Mouse (Mus musculus) MEL (cell line): ENCODE results near the gene Wsb2. TPM values are rescaled to one million over a fixed set of nuclear protein-coding genes. Genes with fewer than 3 reads are reported as not detected.

Source experiments
- DNase-seq: peaks from one replicate; pipeline ENCODE4 v3.0.0; 2011; ENCODE audit warnings: low read depth, low spot score
- H3K27ac ChIP-seq: 2 replicates; pipeline ENCODE4 v1.5.1; 2012; ENCODE audit warnings: low read depth, mild to moderate bottlenecking, control low read depth, low read length, moderate library complexity; ENCODE audit not compliant: control insufficient read depth
- H3K27me3 ChIP-seq, 2 experiments: fragments of 150-350 bp in 1 of 2; sonication (generic) in 1 of 2; 2 replicates each; pipeline ENCODE4 v1.6.1; 2012; ENCODE audit warnings: low read length in 2 of 2, mild to moderate bottlenecking in 2 of 2, improper control_type of control experiment in 1 of 2, moderate library complexity in 1 of 2; ENCODE audit not compliant: insufficient read depth in 2 of 2, control insufficient read depth in 1 of 2
- H3K36me3 ChIP-seq, 2 experiments: 2 replicates each; pipeline ENCODE4 v1.6.1; 2012 to 2014; ENCODE audit warnings: low read length in 2 of 2, improper control_type of control experiment in 1 of 2, inconsistent platforms in 1 of 2, mild to moderate bottlenecking in 1 of 2; ENCODE audit not compliant: insufficient read depth in 2 of 2, control insufficient read depth in 1 of 2
- H3K4me1 ChIP-seq, 2 experiments: fragments of 150-350 bp in 1 of 2; sonication (generic) in 1 of 2; 2 replicates each; pipeline ENCODE4 v1.6.1; 2012; ENCODE audit warnings: low read length in 2 of 2, improper control_type of control experiment in 1 of 2, mild to moderate bottlenecking in 1 of 2; ENCODE audit not compliant: insufficient read depth in 2 of 2, control insufficient read depth in 1 of 2
- H3K4me3 ChIP-seq, 2 experiments: fragments of 150-350 bp in 1 of 2; sonication (generic) in 1 of 2; 2 replicates each; pipeline ENCODE4 v1.5.1; 2012; ENCODE audit warnings: low read depth in 2 of 2, low read length in 2 of 2, mild to moderate bottlenecking in 2 of 2, moderate library complexity in 2 of 2, control low read depth in 1 of 2, improper control_type of control experiment in 1 of 2; ENCODE audit not compliant: control insufficient read depth in 1 of 2, insufficient read depth in 1 of 2
- H3K79me2 ChIP-seq: 2 replicates; pipeline ENCODE4 v1.6.1; 2012; ENCODE audit warnings: mild to moderate bottlenecking, low read length, moderate library complexity; ENCODE audit not compliant: control insufficient read depth, poor library complexity, insufficient read depth
- H3K9ac ChIP-seq: 2 replicates; pipeline ENCODE4 v1.6.1; 2012; ENCODE audit warnings: low read depth, mild to moderate bottlenecking, control low read depth, low read length, moderate library complexity; ENCODE audit not compliant: control insufficient read depth, poor library complexity, severe bottlenecking
- H3K9me3 ChIP-seq: fragments of 150-350 bp; sonication (generic); replicated peaks from 2 replicates; pipeline ENCODE4 v1.6.1; 2012; ENCODE audit warnings: mild to moderate bottlenecking, low read length, improper control_type of control experiment, moderate library complexity; ENCODE audit not compliant: insufficient read depth
- BHLHE40 ChIP-seq: IDR thresholded peaks from 2 replicates; pipeline ENCODE4 v1.6.1; 2012; ENCODE audit warnings: low read depth, mild to moderate bottlenecking, inconsistent platforms, low read length, improper control_type of control experiment, borderline replicate concordance
- CHD1 ChIP-seq: IDR thresholded peaks from 2 replicates; pipeline ENCODE4 v1.6.1; 2012; ENCODE audit warnings: low read depth, mild to moderate bottlenecking, inconsistent platforms, low read length, improper control_type of control experiment
- CHD2 ChIP-seq: IDR thresholded peaks from 2 replicates; pipeline ENCODE4 v1.6.1; 2011; ENCODE audit warnings: low read length, improper control_type of control experiment
- CTCF ChIP-seq, 3 experiments: IDR thresholded peaks in 2 of 3; conservative IDR thresholded peaks in 1 of 3; 2 replicates each; pipeline ENCODE4 v1.5.1; 2011 to 2012; ENCODE audit warnings: low read length in 3 of 3, low read depth in 2 of 3, mild to moderate bottlenecking in 2 of 3, improper control_type of control experiment in 1 of 3, inconsistent platforms in 1 of 3, mixed read lengths in 1 of 3, moderate library complexity in 1 of 3; ENCODE audit not compliant: control insufficient read depth in 1 of 3, insufficient read depth in 1 of 3, poor library complexity in 1 of 3, severe bottlenecking in 1 of 3
- E2F4 ChIP-seq: IDR thresholded peaks from 2 replicates; pipeline ENCODE4 v1.6.1; 2011; ENCODE audit warnings: low read depth, low read length, improper control_type of control experiment, borderline replicate concordance
- ELF1 ChIP-seq: IDR thresholded peaks from 2 replicates; pipeline ENCODE4 v1.6.1; 2014; ENCODE audit warnings: low read depth, mild to moderate bottlenecking, inconsistent platforms, low read length, improper control_type of control experiment, moderate library complexity
- ETS1 ChIP-seq: IDR thresholded peaks from 2 replicates; pipeline ENCODE4 v1.6.1; 2012; ENCODE audit warnings: low read depth, mild to moderate bottlenecking, inconsistent platforms, low read length, improper control_type of control experiment, moderate library complexity
- GABPA ChIP-seq: IDR thresholded peaks from 2 replicates; pipeline ENCODE4 v1.6.1; 2012; ENCODE audit warnings: low read depth, mild to moderate bottlenecking, inconsistent platforms, low read length, improper control_type of control experiment, moderate library complexity
- GATA1 ChIP-seq: IDR thresholded peaks from 2 replicates; pipeline ENCODE4 v1.6.1; 2011; ENCODE audit warnings: low read depth, low read length, improper control_type of control experiment
- HCFC1 ChIP-seq: IDR thresholded peaks from 2 replicates; pipeline ENCODE4 v1.6.1; 2012; ENCODE audit warnings: low read depth, mild to moderate bottlenecking, inconsistent platforms, low read length, improper control_type of control experiment, moderate library complexity
- JUND ChIP-seq: IDR thresholded peaks from 2 replicates; pipeline ENCODE4 v1.6.1; 2011; ENCODE audit warnings: low read depth, mild to moderate bottlenecking, improper control_type of control experiment, low read length
- KAT2A ChIP-seq: conservative IDR thresholded peaks from 2 replicates; pipeline ENCODE4 v1.6.1; 2012; ENCODE audit warnings: low read depth, low read length, improper control_type of control experiment, inconsistent platforms
- MAZ ChIP-seq: IDR thresholded peaks from 2 replicates; pipeline ENCODE4 v1.6.1; 2012; ENCODE audit warnings: low read depth, mild to moderate bottlenecking, inconsistent platforms, low read length, improper control_type of control experiment
- MEF2A ChIP-seq: IDR thresholded peaks from 2 replicates; pipeline ENCODE4 v1.6.1; 2014; ENCODE audit warnings: low read depth, mild to moderate bottlenecking, inconsistent platforms, low read length, improper control_type of control experiment; ENCODE audit not compliant: poor library complexity, insufficient replicate concordance, severe bottlenecking; ENCODE audit errors: extremely low read depth
- MXI1 ChIP-seq: IDR thresholded peaks from 2 replicates; pipeline ENCODE4 v1.6.1; 2011; ENCODE audit warnings: mild to moderate bottlenecking, low read depth, low read length, improper control_type of control experiment
- MYB ChIP-seq: IDR thresholded peaks from 2 replicates; pipeline ENCODE4 v1.6.1; 2011; ENCODE audit warnings: mild to moderate bottlenecking, low read depth, low read length, improper control_type of control experiment
- NELFE ChIP-seq: IDR thresholded peaks from 2 replicates; pipeline ENCODE4 v1.6.1; 2011; ENCODE audit warnings: low read depth, low read length, improper control_type of control experiment
- NRF1 ChIP-seq: IDR thresholded peaks from 2 replicates; pipeline ENCODE4 v1.6.1; 2014; ENCODE audit warnings: low read depth, mild to moderate bottlenecking, inconsistent platforms, low read length, improper control_type of control experiment, moderate library complexity; ENCODE audit not compliant: poor library complexity, insufficient read depth, severe bottlenecking
- POLR2A ChIP-seq, 2 experiments: IDR thresholded peaks; 2 replicates each; pipeline ENCODE4 v1.6.1; 2011 to 2012; ENCODE audit warnings: low read length in 2 of 2, mild to moderate bottlenecking in 2 of 2, control low read depth in 1 of 2, improper control_type of control experiment in 1 of 2, low read depth in 1 of 2, moderate library complexity in 1 of 2; ENCODE audit not compliant: control insufficient read depth in 1 of 2, insufficient read depth in 1 of 2, poor library complexity in 1 of 2
- POLR2AphosphoS2 ChIP-seq: IDR thresholded peaks from 2 replicates; pipeline ENCODE4 v1.6.1; 2011; ENCODE audit warnings: low read length, improper control_type of control experiment
- RAD21 ChIP-seq: IDR thresholded peaks from 2 replicates; pipeline ENCODE4 v1.6.1; 2011; ENCODE audit warnings: mild to moderate bottlenecking, low read depth, low read length, improper control_type of control experiment
- RCOR1 ChIP-seq: IDR thresholded peaks from 2 replicates; pipeline ENCODE4 v1.6.1; 2012; ENCODE audit warnings: low read depth, mild to moderate bottlenecking, inconsistent platforms, low read length, improper control_type of control experiment
- SMC3 ChIP-seq: IDR thresholded peaks from 2 replicates; pipeline ENCODE4 v1.6.1; 2011; ENCODE audit warnings: low read depth, low read length, improper control_type of control experiment
- TAL1 ChIP-seq: IDR thresholded peaks from 2 replicates; pipeline ENCODE4 v1.6.1; 2012; ENCODE audit warnings: mild to moderate bottlenecking, inconsistent platforms, low read length, moderate library complexity, mixed read lengths
- TBP ChIP-seq: IDR thresholded peaks from 2 replicates; pipeline ENCODE4 v1.8.0; 2011; ENCODE audit warnings: low read depth, low read length, improper control_type of control experiment
- UBTF ChIP-seq: IDR thresholded peaks from 2 replicates; pipeline ENCODE4 v1.6.1; 2012; ENCODE audit warnings: low read depth, mild to moderate bottlenecking, inconsistent platforms, low read length, improper control_type of control experiment, moderate library complexity, borderline replicate concordance; ENCODE audit not compliant: insufficient read depth
- USF1 ChIP-seq: IDR thresholded peaks from 2 replicates; pipeline ENCODE4 v1.6.1; 2014; ENCODE audit warnings: low read depth, mild to moderate bottlenecking, inconsistent platforms, low read length, improper control_type of control experiment, moderate library complexity
- USF2 ChIP-seq, 2 experiments: IDR thresholded peaks; 2 replicates each; pipeline ENCODE4 v1.6.1; 2011 to 2012; ENCODE audit warnings: improper control_type of control experiment in 2 of 2, low read length in 2 of 2, borderline replicate concordance in 1 of 2, inconsistent platforms in 1 of 2, low read depth in 1 of 2, mild to moderate bottlenecking in 1 of 2; ENCODE audit not compliant: insufficient read depth in 1 of 2
- ZC3H11A ChIP-seq: IDR thresholded peaks from 2 replicates; pipeline ENCODE4 v1.6.1; 2012; ENCODE audit warnings: low read depth, mild to moderate bottlenecking, inconsistent platforms, low read length, improper control_type of control experiment
- ZKSCAN1 ChIP-seq: IDR thresholded peaks from 2 replicates; pipeline ENCODE4 v1.6.1; 2012; ENCODE audit warnings: low read depth, mild to moderate bottlenecking, inconsistent platforms, low read length, improper control_type of control experiment, moderate library complexity
- ZMIZ1 ChIP-seq: IDR thresholded peaks from 2 replicates; pipeline ENCODE4 v1.6.1; 2012; ENCODE audit warnings: low read depth, mild to moderate bottlenecking, inconsistent platforms, low read length, improper control_type of control experiment, moderate library complexity
- polyA plus RNA-seq, 2 experiments: library from polyadenylated mRNA; stranded (reverse) in 1 of 2; unstranded in 1 of 2; fragments of >175 nt in 1 of 2; fragments of >200 nt in 1 of 2; gene quantifications; 2 replicates each; pipeline versions ENCODE4 v1.2.1 to v1.2.4; 2012; ENCODE audit warnings: low replicate concordance in 2 of 2, low read depth in 1 of 2; ENCODE audit not compliant: insufficient read length in 2 of 2, insufficient read depth in 1 of 2, missing spikeins in 1 of 2
- total RNA-seq: library from RNA; depleted of rRNA; stranded (reverse); fragments of 300-350 nt; gene quantifications from 2 replicates; pipeline ENCODE4 v1.2.3, GENCODE M21; 2012

Gene Wsb2
- total and polyA plus RNA-seq, 3 experiments: 32.9 to 56.9 TPM; not detected in 1

- peak; percentile 67 for DNase-seq
- no peaks in the 10 kb centered on the region; a peak in 1 of 4 replicates for H3K27me3 ChIP-seq
These were observed 51.1 kb downstream of the Wsb2 start for GRCm38 (mm10) chr5:117408216-117408615.

DNA sequence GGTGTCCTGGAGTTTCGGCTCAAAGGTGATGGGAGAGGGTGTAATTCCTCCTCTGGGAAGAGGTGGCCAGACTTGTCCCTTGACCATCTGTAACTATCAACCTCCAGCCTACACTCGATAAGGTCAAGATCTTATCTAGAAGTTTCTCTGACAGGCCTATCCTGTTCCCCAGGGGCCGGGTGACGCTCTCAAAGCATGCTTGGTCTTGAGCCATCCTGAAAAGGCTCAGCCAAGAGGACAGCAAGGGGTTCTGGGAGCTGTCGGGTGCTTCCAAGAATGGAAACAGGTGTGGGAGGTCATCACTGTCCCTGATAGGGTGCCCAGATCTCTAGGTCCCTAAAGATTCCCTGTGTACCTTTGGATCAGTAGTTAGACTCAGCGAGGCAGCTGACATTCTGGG, 52.3 kb downstream of the Wsb2 start:
- TF ChIP-seq USF2 (IDR thresholded peaks at IDR 0.05; ENCODE audit: borderline replicate concordance in 1 of 2, insufficient read depth in 1 of 2, low read depth in 1 of 2, low read length in 2 of 2) (no peak), KAT2A (no peak)
- no peaks in the 10 kb centered on the region for H3K9me3 ChIP-seq
- no peaks in the 10 kb centered on the region; a peak in 1 of 4 replicates for H3K4me1 ChIP-seq
- H3K4me3 ChIP-seq: no peak overlapping the region
- peaks cover 0 to 2% of the 10 kb centered on the region in 2 experiments; a peak in 1 of 4 replicates for H3K36me3 ChIP-seq
- no peak for DNase-seq
- H3K27ac ChIP-seq: no peak overlapping the region
- no peak overlapping the region for H3K9ac ChIP-seq
- no peaks in the 10 kb centered on the region; a peak in 1 of 4 replicates for H3K27me3 ChIP-seq
- no peaks in the 10 kb centered on the region for H3K79me2 ChIP-seq

More at GRCm38 (mm10) chr5:117408216-117408615, 51.1 kb downstream of the Wsb2 start:
- no peaks in the 10 kb centered on the region; a peak in 1 of 4 replicates for H3K4me1 ChIP-seq
- H3K27ac ChIP-seq: no peak overlapping the region
- H3K36me3 ChIP-seq: peaks cover 0 to 2% of the 10 kb centered on the region in 2 experiments; a peak in 1 of 4 replicates
- no peaks in the 10 kb centered on the region for H3K9me3 ChIP-seq
- no peak for TF ChIP-seq USF1
- TF ChIP-seq JUND: no peak
- TF ChIP-seq MXI1: no peak
- TF ChIP-seq RCOR1: no peak
- TF ChIP-seq MAZ: peak; percentile 66; the same call in 1 of the 2 replicates
- TF ChIP-seq TBP: no peak
- no peak for TF ChIP-seq ZMIZ1
- TF ChIP-seq TAL1: no peak
- no peak for TF ChIP-seq ELF1
- no peak for TF ChIP-seq POLR2AphosphoS2
- peak; percentile 90 for TF ChIP-seq ZC3H11A
- TF ChIP-seq NRF1: no peak
- no peak for TF ChIP-seq BHLHE40
- TF ChIP-seq GATA1: no peak
- TF ChIP-seq E2F4: no peak
- TF ChIP-seq UBTF: no peak
- TF ChIP-seq ETS1: no peak
- TF ChIP-seq RAD21: peak; percentile 92
- TF ChIP-seq CHD1: no peak
- no peak for TF ChIP-seq HCFC1
- no peak for TF ChIP-seq MYB
- TF ChIP-seq POLR2A (IDR thresholded peaks at IDR 0.05; ENCODE audit: control insufficient read depth in 1 of 2, insufficient read depth in 1 of 2, low read depth in 1 of 2, low read length in 2 of 2, poor library complexity in 1 of 2): no peak
- no peak for TF ChIP-seq MEF2A
- peak; percentile 82 for TF ChIP-seq SMC3
- TF ChIP-seq USF2 (IDR thresholded peaks at IDR 0.05; ENCODE audit: borderline replicate concordance in 1 of 2, insufficient read depth in 1 of 2, low read depth in 1 of 2, low read length in 2 of 2): no peak
- TF ChIP-seq GABPA: no peak
- no peak for TF ChIP-seq CHD2
- peak; percentile 62 to 91 (median 63) for TF ChIP-seq CTCF (IDR thresholded peaks at IDR 0.05 in 2 of 3, conservative IDR thresholded peaks at IDR 0.05 in 1 of 3; ENCODE audit: control insufficient read depth in 1 of 3, insufficient read depth in 1 of 3, low read depth in 2 of 3, low read length in 3 of 3, poor library complexity in 1 of 3, severe bottlenecking in 1 of 3)
- TF ChIP-seq ZKSCAN1: no peak
- TF ChIP-seq NELFE: no peak
- no peaks in the 10 kb centered on the region for H3K79me2 ChIP-seq
- no peak overlapping the region for H3K4me3 ChIP-seq
- H3K9ac ChIP-seq: no peak overlapping the region
